Mouse (Mus musculus): ENCODE data around the gene Foxp4.

The Foxp4 gene

GRCm38 (mm10) chr17:47887381-47888154, 36.9 kb downstream of the Foxp4 start:
- ChIA-PET CTCF (interaction anchor here in 3 of 4 experiments (0.7 to 2.0 kb wide), 12 partner anchors 10 to 215 kb away, joined by 3 to 8 read pairs (median 4); no protein-coding TSS in a partner anchor), POLR2A (interaction anchor here in 3 of 4 experiments (0.5 to 5.2 kb wide), 29 partner anchors 9 to 1611 kb away, joined by 3 to 33 read pairs (median 4); no protein-coding TSS in a partner anchor)

DNA sequence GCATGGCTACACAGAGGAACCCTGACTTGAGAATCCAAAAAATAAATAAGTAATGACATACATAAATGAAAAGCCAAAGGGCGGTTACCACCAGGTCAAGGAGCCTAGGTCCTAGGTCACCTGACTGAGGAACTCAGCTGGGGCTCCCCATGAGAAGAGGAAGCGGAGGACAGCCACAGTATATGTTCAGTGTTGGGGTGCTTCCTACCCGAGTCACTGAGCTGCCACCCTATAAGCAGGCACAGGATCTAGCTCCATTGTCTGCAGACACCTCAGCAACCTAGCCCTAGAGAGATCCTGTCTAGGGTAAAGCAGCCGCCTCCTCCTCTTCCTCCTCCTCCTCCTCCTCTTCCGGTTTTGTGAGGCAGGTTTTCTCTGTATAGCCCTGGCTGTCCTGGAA, 41.3 kb downstream of the Foxp4 start:
- POLR2A ChIA-PET, result interaction anchor here in 1 of 4 experiments (1.8 kb wide), 1 partner anchor 17 kb away, joined by 6 read pairs; no protein-coding TSS in a partner anchor
- CTCF ChIA-PET, result interaction anchor here in 3 of 4 experiments (0.6 to 1.5 kb wide), 3 partner anchors 17 to 169 kb away, joined by 3 read pairs; no protein-coding TSS in a partner anchor

DNA sequence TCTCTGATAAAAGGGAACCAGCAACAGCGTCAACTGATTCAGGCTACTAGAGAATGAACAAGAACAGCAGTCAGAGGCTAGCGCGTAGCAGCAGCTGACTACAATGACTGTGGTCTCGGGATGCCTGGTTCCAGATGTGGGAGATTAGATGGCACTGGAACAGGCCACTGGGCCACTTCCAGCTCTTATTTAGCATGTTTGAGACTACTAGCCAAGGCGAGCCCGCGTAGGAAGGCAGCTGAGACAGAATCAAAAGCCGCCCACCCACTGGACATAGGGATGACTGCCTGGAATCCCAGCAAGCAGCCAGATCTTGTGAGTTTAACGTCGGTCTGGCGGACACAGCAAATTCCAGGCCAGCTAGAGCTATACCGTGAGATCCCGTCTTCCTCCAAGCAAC, 43.1 kb downstream of the Foxp4 start:
- ChIA-PET CTCF (interaction anchor here in 1 of 4 experiments (1.1 kb wide), 1 partner anchor 17 kb away, joined by 3 read pairs; no protein-coding TSS in a partner anchor), POLR2A (no interaction called here)

- ChIA-PET CTCF (interaction anchor here in 3 of 4 experiments (0.6 to 0.8 kb wide), 3 partner anchors 15 to 1366 kb away, joined by 3 to 4 read pairs (median 3); no protein-coding TSS in a partner anchor), POLR2A (interaction anchor here in 3 of 4 experiments (0.5 to 3.9 kb wide), 11 partner anchors 8 to 737 kb away, joined by 3 to 33 read pairs (median 5); no protein-coding TSS in a partner anchor)
These were observed 45.2 kb downstream of the Foxp4 start for GRCm38 (mm10) chr17:47879207-47879606.

DNA sequence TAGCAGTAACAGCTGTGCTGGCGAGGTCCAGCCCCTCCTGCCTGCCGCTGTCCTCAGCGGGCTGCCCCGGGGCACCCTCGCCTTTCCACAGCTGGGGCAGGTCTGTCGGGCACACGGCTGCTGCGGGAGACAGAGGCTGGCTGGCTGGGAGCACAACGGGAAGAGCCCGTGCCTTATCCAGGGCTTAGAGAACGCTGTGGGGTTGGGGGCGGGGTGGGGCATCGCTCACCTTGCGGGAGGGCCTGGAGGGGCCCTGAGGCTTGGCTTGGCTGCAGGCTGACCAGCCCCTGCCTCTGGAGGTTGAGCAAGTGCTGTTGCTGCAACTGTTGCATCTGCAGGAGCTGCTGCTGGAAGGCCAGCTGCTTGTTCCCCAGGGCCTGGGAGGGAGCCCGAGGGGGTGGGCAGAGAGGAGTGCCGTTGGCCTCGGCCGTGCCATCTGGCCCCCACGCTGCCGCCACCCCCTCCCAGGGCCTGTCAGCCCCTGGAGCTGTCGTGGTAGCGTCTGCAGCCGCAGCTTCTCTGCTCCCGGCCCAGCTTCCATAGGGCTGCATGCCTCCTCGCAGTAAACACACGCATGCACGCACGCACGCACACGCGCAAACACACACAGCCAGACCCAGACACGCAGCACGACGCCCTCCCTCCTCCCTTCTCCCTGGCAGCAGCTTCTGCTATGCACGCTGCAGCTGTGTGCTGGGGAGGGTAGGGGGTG, 45.9 kb downstream of the Foxp4 start:
- CTCF ChIA-PET, result interaction anchor here (0.6 to 2.2 kb wide), 9 partner anchors 14 to 1367 kb away, joined by 3 to 9 read pairs (median 3); no protein-coding TSS in a partner anchor

GRCm38 (mm10) chr17:47877715-47878377, 46.6 kb downstream of the Foxp4 start:
- ChIA-PET POLR2A (interaction anchor here (0.7 to 3.9 kb wide), 29 partner anchors 8 to 463 kb away, joined by 3 to 33 read pairs (median 4); no protein-coding TSS in a partner anchor), CTCF (interaction anchor here (0.6 to 2.2 kb wide), 15 partner anchors 10 to 223 kb away, joined by 3 to 14 read pairs (median 3); no protein-coding TSS in a partner anchor)

More for the DNA sequence above, 45.9 kb downstream of the Foxp4 start:
- POLR2A ChIA-PET, result interaction anchor here in 3 of 4 experiments (0.5 to 3.9 kb wide), 13 partner anchors 8 to 738 kb away, joined by 3 to 33 read pairs (median 5); no protein-coding TSS in a partner anchor

DNA sequence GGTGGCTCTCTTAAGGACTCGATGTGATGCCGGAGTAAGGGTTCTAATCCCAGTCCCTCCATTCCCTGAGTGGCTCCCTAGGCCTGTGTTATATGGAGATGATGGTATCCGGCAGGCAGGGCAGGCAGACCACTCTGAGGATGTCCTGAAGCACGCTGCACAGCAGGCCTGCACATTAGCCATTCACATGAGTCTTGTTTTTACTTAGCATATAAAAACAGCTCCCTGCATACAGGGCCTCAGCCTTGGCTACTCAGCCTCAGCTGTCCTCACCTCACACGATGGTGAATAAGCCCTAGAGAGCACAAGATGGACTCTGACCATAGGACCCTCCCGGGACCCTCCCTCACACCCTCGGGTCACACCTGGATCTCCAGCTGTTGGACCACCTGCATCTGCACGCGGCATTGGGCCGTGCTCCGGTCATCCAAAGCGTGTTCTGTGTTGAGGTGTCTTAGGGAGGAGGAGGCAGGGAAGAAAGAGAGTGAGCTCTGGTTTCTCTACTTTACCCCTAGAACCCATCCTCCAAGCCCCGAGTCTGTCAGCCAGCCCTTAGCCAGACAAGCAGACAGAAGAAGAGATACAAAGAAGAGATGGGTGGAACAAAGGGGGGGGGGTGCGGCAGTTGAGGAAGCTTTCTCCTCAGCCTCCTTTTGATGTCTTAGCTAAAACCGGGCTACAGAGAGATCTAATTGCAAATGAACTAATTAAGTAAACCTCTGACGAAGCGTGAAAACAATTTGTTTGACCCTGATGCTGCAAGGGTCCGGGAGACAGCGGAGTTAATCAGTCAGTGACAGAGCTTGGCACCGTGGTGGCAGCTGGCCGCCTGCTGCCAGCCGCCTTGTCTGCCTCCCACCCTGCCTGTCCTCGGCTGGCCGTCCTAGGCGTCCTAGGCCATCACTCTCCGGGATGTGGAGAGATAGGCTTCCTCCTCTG, 47.4 kb downstream of the Foxp4 start:
- ChIA-PET CTCF (interaction anchor here (0.6 to 2.2 kb wide), 18 partner anchors 11 to 234 kb away, joined by 3 to 14 read pairs (median 4); no protein-coding TSS in a partner anchor), POLR2A (interaction anchor here (0.7 to 3.9 kb wide), 28 partner anchors 9 to 464 kb away, joined by 3 to 33 read pairs (median 4); no protein-coding TSS in a partner anchor)

GRCm38 (mm10) chr17:47873341-47873791, 51.1 kb downstream of the Foxp4 start:
- CTCF ChIA-PET, result interaction anchor here (0.6 to 2.8 kb wide), 39 partner anchors 9 to 488 kb away, joined by 3 to 22 read pairs (median 4); no protein-coding TSS in a partner anchor
- POLR2A ChIA-PET, result interaction anchor here (0.5 to 1.7 kb wide), 12 partner anchors 9 to 182 kb away, joined by 3 to 8 read pairs (median 3); partner anchors contain the start of gene Foxp4 (in 1 of the 4)

GRCm38 (mm10) chr17:47872311-47873011, 52.0 kb downstream of the Foxp4 start:
- POLR2A ChIA-PET, result interaction anchor here in 2 of 4 experiments (0.6 to 1.7 kb wide), 10 partner anchors 8 to 169 kb away, joined by 3 to 8 read pairs (median 3); partner anchors contain the start of gene Foxp4 (in 1 of the 2)
- CTCF ChIA-PET, result interaction anchor here (0.5 to 2.8 kb wide), 38 partner anchors 8 to 487 kb away, joined by 3 to 22 read pairs (median 4); no protein-coding TSS in a partner anchor

GRCm38 (mm10) chr17:47869874-47870273, 54.6 kb downstream of the Foxp4 start:
- ChIA-PET CTCF (interaction anchor here in 1 of 4 experiments (0.6 kb wide), 1 partner anchor 936 kb away, joined by 5 read pairs; no protein-coding TSS in a partner anchor), POLR2A (interaction anchor here in 1 of 4 experiments (0.6 kb wide), 1 partner anchor 21 kb away, joined by 3 read pairs; no protein-coding TSS in a partner anchor)

DNA sequence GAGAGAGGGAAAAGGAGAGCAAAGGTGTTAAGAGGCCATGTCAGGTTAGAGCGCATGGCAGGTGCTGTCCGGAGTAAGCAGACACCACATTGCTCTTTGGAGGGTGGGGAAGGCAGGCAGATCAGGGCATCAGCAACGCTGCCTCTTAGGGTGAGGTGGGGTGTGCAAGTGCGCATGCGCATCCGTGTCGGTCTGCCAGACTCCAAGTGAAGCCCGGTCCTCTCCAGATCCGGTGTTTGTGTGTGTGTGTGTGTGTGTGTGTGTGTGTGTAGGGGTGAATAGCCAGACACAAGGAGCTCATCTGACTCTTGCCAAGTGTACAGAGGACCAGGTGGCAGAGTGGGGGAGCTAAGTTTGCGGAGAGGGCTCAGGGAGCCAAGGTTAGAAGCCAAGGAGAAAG, 58.4 kb downstream of the Foxp4 start:
- ChIA-PET POLR2A (interaction anchor here in 2 of 4 experiments (0.5 to 3.4 kb wide), 20 partner anchors 8 to 1646 kb away, joined by 3 to 19 read pairs (median 3); partner anchors contain the start of gene Mdfi (in 1 of the 2)), CTCF (interaction anchor here (0.5 to 5.8 kb wide), 16 partner anchors 8 to 184 kb away, joined by 3 to 40 read pairs (median 3); no protein-coding TSS in a partner anchor)

DNA sequence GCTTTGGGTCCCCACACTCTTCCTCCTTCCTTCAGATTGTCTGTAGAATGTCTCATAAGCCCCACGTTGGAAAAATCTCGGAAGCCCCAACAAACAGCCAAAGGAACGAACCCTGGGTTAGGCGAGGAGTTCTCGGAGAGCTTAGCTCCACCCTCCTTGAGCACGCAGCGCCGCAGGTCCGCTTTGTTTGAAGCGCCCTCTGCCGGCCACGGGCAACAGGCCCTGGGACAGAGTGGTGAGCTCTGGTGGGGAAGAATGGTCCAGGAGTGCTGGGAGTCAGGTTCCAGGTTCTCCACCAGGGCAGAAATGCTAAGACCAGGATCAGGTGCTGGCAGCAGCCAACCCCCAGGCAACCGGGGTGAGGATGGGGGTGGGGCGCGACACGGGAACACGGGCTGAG, 59.9 kb downstream of the Foxp4 start:
- CTCF ChIA-PET, result interaction anchor here (0.5 to 5.8 kb wide), 96 partner anchors 9 to 268 kb away, joined by 3 to 40 read pairs (median 4); partner anchors contain the start of genes Frs3 (in 1 of the 4), Gm21981 (in 1 of the 4), Mdfi (in 1 of the 4) and Prickle4 (in 1 of the 4)
- POLR2A ChIA-PET, result interaction anchor here (0.5 to 3.4 kb wide), 22 partner anchors 8 to 230 kb away, joined by 3 to 19 read pairs (median 4); partner anchors contain the start of gene Mdfi (in 1 of the 4)

DNA sequence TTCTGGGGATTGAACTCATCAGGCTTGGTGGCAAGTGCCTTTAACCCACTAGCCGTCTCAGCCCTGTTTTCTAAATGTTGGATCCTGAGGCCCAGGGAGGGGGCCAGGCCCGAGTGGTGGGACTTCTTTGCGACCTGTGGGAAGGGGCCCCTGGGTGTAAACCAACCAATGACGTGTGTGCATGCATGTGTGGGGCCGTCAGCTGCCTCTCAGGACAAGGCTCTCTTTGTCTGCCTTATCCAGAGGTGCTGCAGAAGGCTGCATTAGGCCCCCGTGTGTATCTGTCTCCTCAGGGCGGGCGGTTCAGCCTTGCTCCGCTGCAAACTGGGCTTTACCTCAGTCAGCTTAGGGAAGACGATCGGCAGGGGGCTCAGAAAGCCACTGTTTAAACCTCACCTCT, 61.0 kb downstream of the Foxp4 start:
- POLR2A ChIA-PET, result interaction anchor here in 3 of 4 experiments (0.6 to 3.4 kb wide), 9 partner anchors 9 to 124 kb away, joined by 3 to 19 read pairs (median 4); partner anchors contain the start of gene Mdfi (in 1 of the 3)
- CTCF ChIA-PET, result interaction anchor here in 2 of 4 experiments (1.3 to 5.8 kb wide), 12 partner anchors 8 to 237 kb away, joined by 3 to 40 read pairs (median 6); no protein-coding TSS in a partner anchor

DNA sequence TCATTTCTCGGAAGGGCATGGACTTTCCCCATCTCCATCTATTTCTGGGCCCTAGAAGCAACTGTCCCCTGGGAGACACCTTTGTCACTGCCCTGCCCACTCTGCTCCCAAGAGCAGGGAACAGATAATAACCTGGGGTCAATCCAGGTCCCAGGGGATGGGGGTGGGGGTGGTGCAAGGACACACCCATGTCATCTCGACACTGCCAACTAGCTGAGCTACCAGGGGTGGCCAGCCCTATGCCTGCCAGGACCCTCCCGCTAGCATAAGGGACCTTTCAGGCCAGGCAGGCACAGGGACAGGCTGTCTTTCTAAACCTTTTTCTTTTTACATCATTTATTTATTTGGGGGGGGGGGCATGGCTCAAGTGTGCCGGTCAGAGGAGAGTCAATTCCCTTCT, 61.4 kb downstream of the Foxp4 start:
- CTCF ChIA-PET, result interaction anchor here in 3 of 4 experiments (0.6 to 5.8 kb wide), 9 partner anchors 16 to 169 kb away, joined by 3 to 40 read pairs (median 4); no protein-coding TSS in a partner anchor
- POLR2A ChIA-PET, result interaction anchor here in 2 of 4 experiments (0.6 to 3.5 kb wide), 4 partner anchors 10 to 123 kb away, joined by 3 to 19 read pairs (median 4); partner anchors contain the start of gene Mdfi (in 1 of the 2)

GRCm38 (mm10) chr17:47855544-47855943, 68.9 kb downstream of the Foxp4 start:
- POLR2A ChIA-PET, result no interaction called here
- CTCF ChIA-PET, result interaction anchor here in 3 of 4 experiments (0.6 to 2.4 kb wide), 9 partner anchors 9 to 245 kb away, joined by 3 to 6 read pairs (median 3); no protein-coding TSS in a partner anchor
